Mouse (Mus musculus): Measurements from ENCODE around the gene Psmb9.
A peak's percentile ranks its signal among the peaks of the same experiment; 100 is the strongest.
"Not testable (repeated sequence)": the region's sequence is repeated elsewhere in the genome, so short reads cannot be mapped to it uniquely, and the experiment has no call there.

- peak; percentile 70 for TF ChIP-seq CTCF (IDR thresholded peaks at IDR 0.05; ENCODE audit: low read depth)
- not testable (repeated sequence) for TF ChIP-seq EP300 (IDR thresholded peaks at IDR 0.05; ENCODE audit: low read depth)
Measured at GRCm38 (mm10) chr17:34219096-34219495, 31.5 kb upstream of the Psmb9 start.
